Mouse (Mus musculus) MEL (cell line): ENCODE measurements around the gene Fhit. TPM values are rescaled to one million over a fixed set of nuclear protein-coding genes. Genes with fewer than 3 reads are reported as not detected.

Experiments used
- DNase-seq: peaks from one replicate; pipeline ENCODE4 v3.0.0; 2011; ENCODE audit warnings: low read depth, low spot score
- H3K27ac ChIP-seq: 2 replicates; pipeline ENCODE4 v1.5.1; 2012; ENCODE audit warnings: low read depth, mild to moderate bottlenecking, control low read depth, low read length, moderate library complexity; ENCODE audit not compliant: control insufficient read depth
- H3K27me3 ChIP-seq, 2 experiments: fragments of 150-350 bp in 1 of 2; sonication (generic) in 1 of 2; 2 replicates each; pipeline ENCODE4 v1.6.1; 2012; ENCODE audit warnings: low read length in 2 of 2, mild to moderate bottlenecking in 2 of 2, improper control_type of control experiment in 1 of 2, moderate library complexity in 1 of 2; ENCODE audit not compliant: insufficient read depth in 2 of 2, control insufficient read depth in 1 of 2
- H3K36me3 ChIP-seq, 2 experiments: 2 replicates each; pipeline ENCODE4 v1.6.1; 2012 to 2014; ENCODE audit warnings: low read length in 2 of 2, improper control_type of control experiment in 1 of 2, inconsistent platforms in 1 of 2, mild to moderate bottlenecking in 1 of 2; ENCODE audit not compliant: insufficient read depth in 2 of 2, control insufficient read depth in 1 of 2
- H3K4me1 ChIP-seq, 2 experiments: fragments of 150-350 bp in 1 of 2; sonication (generic) in 1 of 2; 2 replicates each; pipeline ENCODE4 v1.6.1; 2012; ENCODE audit warnings: low read length in 2 of 2, improper control_type of control experiment in 1 of 2, mild to moderate bottlenecking in 1 of 2; ENCODE audit not compliant: insufficient read depth in 2 of 2, control insufficient read depth in 1 of 2
- H3K4me3 ChIP-seq, 2 experiments: fragments of 150-350 bp in 1 of 2; sonication (generic) in 1 of 2; 2 replicates each; pipeline ENCODE4 v1.5.1; 2012; ENCODE audit warnings: low read depth in 2 of 2, low read length in 2 of 2, mild to moderate bottlenecking in 2 of 2, moderate library complexity in 2 of 2, control low read depth in 1 of 2, improper control_type of control experiment in 1 of 2; ENCODE audit not compliant: control insufficient read depth in 1 of 2, insufficient read depth in 1 of 2
- H3K79me2 ChIP-seq: 2 replicates; pipeline ENCODE4 v1.6.1; 2012; ENCODE audit warnings: mild to moderate bottlenecking, low read length, moderate library complexity; ENCODE audit not compliant: control insufficient read depth, poor library complexity, insufficient read depth
- H3K9ac ChIP-seq: 2 replicates; pipeline ENCODE4 v1.6.1; 2012; ENCODE audit warnings: low read depth, mild to moderate bottlenecking, control low read depth, low read length, moderate library complexity; ENCODE audit not compliant: control insufficient read depth, poor library complexity, severe bottlenecking
- H3K9me3 ChIP-seq: fragments of 150-350 bp; sonication (generic); replicated peaks from 2 replicates; pipeline ENCODE4 v1.6.1; 2012; ENCODE audit warnings: mild to moderate bottlenecking, low read length, improper control_type of control experiment, moderate library complexity; ENCODE audit not compliant: insufficient read depth
- BHLHE40 ChIP-seq: IDR thresholded peaks from 2 replicates; pipeline ENCODE4 v1.6.1; 2012; ENCODE audit warnings: low read depth, mild to moderate bottlenecking, inconsistent platforms, low read length, improper control_type of control experiment, borderline replicate concordance
- CHD2 ChIP-seq: IDR thresholded peaks from 2 replicates; pipeline ENCODE4 v1.6.1; 2011; ENCODE audit warnings: low read length, improper control_type of control experiment
- CTCF ChIP-seq, 3 experiments: IDR thresholded peaks in 2 of 3; conservative IDR thresholded peaks in 1 of 3; 2 replicates each; pipeline ENCODE4 v1.5.1; 2011 to 2012; ENCODE audit warnings: low read length in 3 of 3, low read depth in 2 of 3, mild to moderate bottlenecking in 2 of 3, improper control_type of control experiment in 1 of 3, inconsistent platforms in 1 of 3, mixed read lengths in 1 of 3, moderate library complexity in 1 of 3; ENCODE audit not compliant: control insufficient read depth in 1 of 3, insufficient read depth in 1 of 3, poor library complexity in 1 of 3, severe bottlenecking in 1 of 3
- E2F4 ChIP-seq: IDR thresholded peaks from 2 replicates; pipeline ENCODE4 v1.6.1; 2011; ENCODE audit warnings: low read depth, low read length, improper control_type of control experiment, borderline replicate concordance
- EP300 ChIP-seq, 2 experiments: IDR thresholded peaks; 2 replicates each; pipeline ENCODE4 v1.6.1; 2011; ENCODE audit warnings: improper control_type of control experiment in 2 of 2, low read length in 2 of 2, low read depth in 1 of 2, mild to moderate bottlenecking in 1 of 2
- ETS1 ChIP-seq: IDR thresholded peaks from 2 replicates; pipeline ENCODE4 v1.6.1; 2012; ENCODE audit warnings: low read depth, mild to moderate bottlenecking, inconsistent platforms, low read length, improper control_type of control experiment, moderate library complexity
- GABPA ChIP-seq: IDR thresholded peaks from 2 replicates; pipeline ENCODE4 v1.6.1; 2012; ENCODE audit warnings: low read depth, mild to moderate bottlenecking, inconsistent platforms, low read length, improper control_type of control experiment, moderate library complexity
- GATA1 ChIP-seq: IDR thresholded peaks from 2 replicates; pipeline ENCODE4 v1.6.1; 2011; ENCODE audit warnings: low read depth, low read length, improper control_type of control experiment
- JUND ChIP-seq: IDR thresholded peaks from 2 replicates; pipeline ENCODE4 v1.6.1; 2011; ENCODE audit warnings: low read depth, mild to moderate bottlenecking, improper control_type of control experiment, low read length
- MAFK ChIP-seq: IDR thresholded peaks from 2 replicates; pipeline ENCODE4 v1.6.1; 2011; ENCODE audit warnings: low read depth, mild to moderate bottlenecking, low read length, improper control_type of control experiment, borderline replicate concordance
- MAX ChIP-seq: IDR thresholded peaks from 2 replicates; pipeline ENCODE4 v1.6.1; 2011; ENCODE audit warnings: low read length, improper control_type of control experiment
- MAZ ChIP-seq: IDR thresholded peaks from 2 replicates; pipeline ENCODE4 v1.6.1; 2012; ENCODE audit warnings: low read depth, mild to moderate bottlenecking, inconsistent platforms, low read length, improper control_type of control experiment
- MEF2A ChIP-seq: IDR thresholded peaks from 2 replicates; pipeline ENCODE4 v1.6.1; 2014; ENCODE audit warnings: low read depth, mild to moderate bottlenecking, inconsistent platforms, low read length, improper control_type of control experiment; ENCODE audit not compliant: poor library complexity, insufficient replicate concordance, severe bottlenecking; ENCODE audit errors: extremely low read depth
- MXI1 ChIP-seq: IDR thresholded peaks from 2 replicates; pipeline ENCODE4 v1.6.1; 2011; ENCODE audit warnings: mild to moderate bottlenecking, low read depth, low read length, improper control_type of control experiment
- MYB ChIP-seq: IDR thresholded peaks from 2 replicates; pipeline ENCODE4 v1.6.1; 2011; ENCODE audit warnings: mild to moderate bottlenecking, low read depth, low read length, improper control_type of control experiment
- MYC ChIP-seq: IDR thresholded peaks from 2 replicates; pipeline ENCODE4 v1.6.1; 2011; ENCODE audit warnings: low read depth, mild to moderate bottlenecking, low read length, improper control_type of control experiment, moderate library complexity
- POLR2A ChIP-seq, 2 experiments: IDR thresholded peaks; 2 replicates each; pipeline ENCODE4 v1.6.1; 2011 to 2012; ENCODE audit warnings: low read length in 2 of 2, mild to moderate bottlenecking in 2 of 2, control low read depth in 1 of 2, improper control_type of control experiment in 1 of 2, low read depth in 1 of 2, moderate library complexity in 1 of 2; ENCODE audit not compliant: control insufficient read depth in 1 of 2, insufficient read depth in 1 of 2, poor library complexity in 1 of 2
- POLR2AphosphoS2 ChIP-seq: IDR thresholded peaks from 2 replicates; pipeline ENCODE4 v1.6.1; 2011; ENCODE audit warnings: low read length, improper control_type of control experiment
- POLR2AphosphoS5 ChIP-seq: IDR thresholded peaks from 2 replicates; pipeline ENCODE4 v1.6.1; 2012; ENCODE audit warnings: low read depth, borderline replicate concordance, mild to moderate bottlenecking, inconsistent platforms, low read length, moderate library complexity, mixed read lengths
- RAD21 ChIP-seq: IDR thresholded peaks from 2 replicates; pipeline ENCODE4 v1.6.1; 2011; ENCODE audit warnings: mild to moderate bottlenecking, low read depth, low read length, improper control_type of control experiment
- RCOR1 ChIP-seq: IDR thresholded peaks from 2 replicates; pipeline ENCODE4 v1.6.1; 2012; ENCODE audit warnings: low read depth, mild to moderate bottlenecking, inconsistent platforms, low read length, improper control_type of control experiment
- SIN3A ChIP-seq: IDR thresholded peaks from 2 replicates; pipeline ENCODE4 v1.6.1; 2012; ENCODE audit warnings: low read length, improper control_type of control experiment, inconsistent platforms
- TAL1 ChIP-seq: IDR thresholded peaks from 2 replicates; pipeline ENCODE4 v1.6.1; 2012; ENCODE audit warnings: mild to moderate bottlenecking, inconsistent platforms, low read length, moderate library complexity, mixed read lengths
- TBP ChIP-seq: IDR thresholded peaks from 2 replicates; pipeline ENCODE4 v1.8.0; 2011; ENCODE audit warnings: low read depth, low read length, improper control_type of control experiment
- TCF12 ChIP-seq: IDR thresholded peaks from 2 replicates; pipeline ENCODE4 v1.6.1; 2014; ENCODE audit warnings: low read depth, mild to moderate bottlenecking, inconsistent platforms, low read length, improper control_type of control experiment, moderate library complexity
- UBTF ChIP-seq: IDR thresholded peaks from 2 replicates; pipeline ENCODE4 v1.6.1; 2012; ENCODE audit warnings: low read depth, mild to moderate bottlenecking, inconsistent platforms, low read length, improper control_type of control experiment, moderate library complexity, borderline replicate concordance; ENCODE audit not compliant: insufficient read depth
- USF1 ChIP-seq: IDR thresholded peaks from 2 replicates; pipeline ENCODE4 v1.6.1; 2014; ENCODE audit warnings: low read depth, mild to moderate bottlenecking, inconsistent platforms, low read length, improper control_type of control experiment, moderate library complexity
- USF2 ChIP-seq, 2 experiments: IDR thresholded peaks; 2 replicates each; pipeline ENCODE4 v1.6.1; 2011 to 2012; ENCODE audit warnings: improper control_type of control experiment in 2 of 2, low read length in 2 of 2, borderline replicate concordance in 1 of 2, inconsistent platforms in 1 of 2, low read depth in 1 of 2, mild to moderate bottlenecking in 1 of 2; ENCODE audit not compliant: insufficient read depth in 1 of 2
- ZC3H11A ChIP-seq: IDR thresholded peaks from 2 replicates; pipeline ENCODE4 v1.6.1; 2012; ENCODE audit warnings: low read depth, mild to moderate bottlenecking, inconsistent platforms, low read length, improper control_type of control experiment
- ZKSCAN1 ChIP-seq: IDR thresholded peaks from 2 replicates; pipeline ENCODE4 v1.6.1; 2012; ENCODE audit warnings: low read depth, mild to moderate bottlenecking, inconsistent platforms, low read length, improper control_type of control experiment, moderate library complexity
- ZNF384 ChIP-seq: IDR thresholded peaks from 2 replicates; pipeline ENCODE4 v1.6.1; 2012; ENCODE audit warnings: low read depth, mild to moderate bottlenecking, inconsistent platforms, low read length, improper control_type of control experiment
- polyA plus RNA-seq, 2 experiments: library from polyadenylated mRNA; stranded (reverse) in 1 of 2; unstranded in 1 of 2; fragments of >175 nt in 1 of 2; fragments of >200 nt in 1 of 2; gene quantifications; 2 replicates each; pipeline versions ENCODE4 v1.2.1 to v1.2.4; 2012; ENCODE audit warnings: low replicate concordance in 2 of 2, low read depth in 1 of 2; ENCODE audit not compliant: insufficient read length in 2 of 2, insufficient read depth in 1 of 2, missing spikeins in 1 of 2
- total RNA-seq: library from RNA; depleted of rRNA; stranded (reverse); fragments of 300-350 nt; gene quantifications from 2 replicates; pipeline ENCODE4 v1.2.3, GENCODE M21; 2012

Fhit gene
- total and polyA plus RNA-seq, 3 experiments, result 0.77 to 1.3 TPM; not detected in 1

DNA sequence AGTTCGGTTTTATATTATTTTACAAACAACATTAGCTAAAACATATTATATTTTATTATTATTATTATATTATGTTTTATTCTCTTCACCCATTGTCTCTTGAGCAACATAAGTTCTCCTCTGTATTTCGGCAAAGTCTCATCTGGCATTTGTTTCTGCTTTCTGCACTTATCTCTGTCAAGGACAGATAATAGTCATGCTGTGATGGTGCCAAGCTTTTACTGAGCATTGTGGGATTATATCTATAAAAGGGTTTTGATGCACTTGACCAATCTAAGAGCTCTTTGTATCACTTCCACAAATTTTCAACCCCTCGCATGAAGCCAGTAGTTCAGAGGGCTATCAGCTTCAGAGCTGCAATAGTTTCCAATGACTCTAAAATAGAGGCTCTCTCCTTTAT is 845.1 kb downstream of the Fhit start:
- DNase-seq, result peak; percentile 65
- peaks cover 2 to 5% of the 10 kb centered on the region in 2 experiments; a peak in 3 of 4 replicates for H3K4me1 ChIP-seq
- no peak overlapping the region for H3K9ac ChIP-seq
- H3K36me3 ChIP-seq, result peaks cover 0 to 9% of the 10 kb centered on the region in 2 experiments; a peak in 2 of 4 replicates
- TF ChIP-seq UBTF (no peak), POLR2AphosphoS5 (no peak), JUND (no peak), BHLHE40 (no peak), GABPA (no peak), MXI1 (no peak), MEF2A (no peak), POLR2AphosphoS2 (no peak), CHD2 (no peak), TAL1 (no peak), POLR2A (IDR thresholded peaks at IDR 0.05; ENCODE audit: control insufficient read depth in 1 of 2, insufficient read depth in 1 of 2, low read depth in 1 of 2, low read length in 2 of 2, poor library complexity in 1 of 2) (no peak), MAZ (no peak), TCF12 (peak; percentile 63), E2F4 (no peak), EP300 (IDR thresholded peaks at IDR 0.05; ENCODE audit: low read depth in 1 of 2, low read length in 2 of 2) (peak; percentile 43 to 67; a peak in 2 of 4 replicates), RCOR1 (peak; percentile 59; the same call in 1 of the 2 replicates), CTCF (IDR thresholded peaks at IDR 0.05 in 2 of 3, conservative IDR thresholded peaks at IDR 0.05 in 1 of 3; ENCODE audit: control insufficient read depth in 1 of 3, insufficient read depth in 1 of 3, low read depth in 2 of 3, low read length in 3 of 3, poor library complexity in 1 of 3, severe bottlenecking in 1 of 3) (no peak), ZNF384 (no peak), ZKSCAN1 (no peak), USF2 (IDR thresholded peaks at IDR 0.05; ENCODE audit: borderline replicate concordance in 1 of 2, insufficient read depth in 1 of 2, low read depth in 1 of 2, low read length in 2 of 2) (no peak), MAFK (no peak), MAX (no peak), SIN3A (no peak), USF1 (no peak), TBP (no peak), MYB (no peak), GATA1 (peak; percentile 83), ETS1 (peak; percentile 47; the same call in 1 of the 2 replicates), MYC (no peak), ZC3H11A (no peak), RAD21 (no peak)
- no peak overlapping the region for H3K27ac ChIP-seq
- no peaks in the 10 kb centered on the region for H3K27me3 ChIP-seq
- H3K9me3 ChIP-seq, result no peaks in the 10 kb centered on the region
- no peak overlapping the region for H3K4me3 ChIP-seq
- no peaks in the 10 kb centered on the region for H3K79me2 ChIP-seq
